Mouse (Mus musculus): ENCODE results near the gene 2700097O09Rik. TPM values are rescaled to one million over a fixed set of nuclear protein-coding genes. Genes with fewer than 3 reads are reported as not detected.
"Not testable (repeated sequence)": the region's sequence is repeated elsewhere in the genome, so short reads cannot be mapped to it uniquely, and the experiment has no call there.

2700097O09Rik gene
- 7.0 and 9.1 TPM in 2 replicates for polyA plus RNA-seq (2012; rRNA removed)

GRCm38 (mm10) chr12:55079726-55080600, at the start of gene 2700097O09Rik, which contains the start of gene Srp54a:
2700097O09Rik (minus strand) TSS chr12:55080110.
Srp54a (plus strand) TSS chr12:55080262.
- peak; percentile 97 for DNase-seq
- not testable (repeated sequence) for H3K4me1 ChIP-seq (ENCODE audit: control insufficient read depth, insufficient read depth, low read length); H3K36me3 ChIP-seq (ENCODE audit: control insufficient read depth, insufficient read depth, low read length); H3K27me3 ChIP-seq (replicated peaks; ENCODE audit: control insufficient read depth, insufficient read depth, low read length)
- WGBS, result under 1% methylated on average over 60 of the region's 60 CpGs
- peak; percentile 68 for TF ChIP-seq POLR2A (IDR thresholded peaks at IDR 0.05; ENCODE audit: low read depth, low read length)
- Histone ChIP-seq H3K4me3 (ENCODE audit: insufficient read depth, low read depth, low read length) (peak within 1 kb of the TSS; percentile 95), H3K27ac (ENCODE audit: insufficient read depth, low read depth, low read length) (peak within 1 kb of the TSS; percentile 98)

GRCm38 (mm10) chr12:55124731-55125130, 44.8 kb upstream of the 2700097O09Rik start:
- H3K36me3 ChIP-seq (ENCODE audit: control insufficient read depth, insufficient read depth, low read length); H3K4me3 ChIP-seq (ENCODE audit: insufficient read depth, low read depth, low read length); H3K4me1 ChIP-seq (ENCODE audit: control insufficient read depth, insufficient read depth, low read length); H3K27me3 ChIP-seq (replicated peaks; ENCODE audit: control insufficient read depth, insufficient read depth, low read length); H3K27ac ChIP-seq (ENCODE audit: insufficient read depth, low read depth, low read length); DNase-seq: not testable (repeated sequence)
- no CpG with 5 or more reads among the region's 18 CpGs for WGBS

- WGBS, result no CpG with 5 or more reads among the region's 40 CpGs
- not testable (repeated sequence) for H3K27ac ChIP-seq (ENCODE audit: insufficient read depth, low read depth, low read length); H3K36me3 ChIP-seq (ENCODE audit: control insufficient read depth, insufficient read depth, low read length); H3K4me3 ChIP-seq (ENCODE audit: insufficient read depth, low read depth, low read length); H3K4me1 ChIP-seq (ENCODE audit: control insufficient read depth, insufficient read depth, low read length); H3K27me3 ChIP-seq (replicated peaks; ENCODE audit: control insufficient read depth, insufficient read depth, low read length); DNase-seq
These were observed 44.3 kb upstream of the 2700097O09Rik start, which contains the start of gene Fam177a for GRCm38 (mm10) chr12:55124242-55124641. Fam177a (plus strand) TSS chr12:55124469.

- not testable (repeated sequence) for H3K36me3 ChIP-seq (ENCODE audit: control insufficient read depth, insufficient read depth, low read length)
These were observed 32.7 kb upstream of the 2700097O09Rik start for GRCm38 (mm10) chr12:55112616-55113015.

GRCm38 (mm10) chr12:55092127-55092526, 12.2 kb upstream of the 2700097O09Rik start:
- H3K27me3 ChIP-seq (replicated peaks; ENCODE audit: control insufficient read depth, insufficient read depth, low read length); H3K27ac ChIP-seq (ENCODE audit: insufficient read depth, low read depth, low read length); H3K36me3 ChIP-seq (ENCODE audit: control insufficient read depth, insufficient read depth, low read length); H3K4me3 ChIP-seq (ENCODE audit: insufficient read depth, low read depth, low read length); H3K4me1 ChIP-seq (ENCODE audit: control insufficient read depth, insufficient read depth, low read length); DNase-seq: not testable (repeated sequence)
- WGBS, result 100% methylated on average over 2 of the region's 7 CpGs

More at GRCm38 (mm10) chr12:55112616-55113015, 32.7 kb upstream of the 2700097O09Rik start:
- not testable (repeated sequence) for H3K4me1 ChIP-seq (ENCODE audit: control insufficient read depth, insufficient read depth, low read length); H3K4me3 ChIP-seq (ENCODE audit: insufficient read depth, low read depth, low read length); H3K27ac ChIP-seq (ENCODE audit: insufficient read depth, low read depth, low read length); H3K27me3 ChIP-seq (replicated peaks; ENCODE audit: control insufficient read depth, insufficient read depth, low read length); DNase-seq
- no CpG with 5 or more reads among the region's 7 CpGs for WGBS

- WGBS, result 0% methylated on average over 25 of the region's 25 CpGs
- not testable (repeated sequence) for H3K27me3 ChIP-seq (replicated peaks; ENCODE audit: control insufficient read depth, insufficient read depth, low read length); H3K36me3 ChIP-seq (ENCODE audit: control insufficient read depth, insufficient read depth, low read length); H3K4me1 ChIP-seq (ENCODE audit: control insufficient read depth, insufficient read depth, low read length); DNase-seq
- Histone ChIP-seq H3K27ac (ENCODE audit: insufficient read depth, low read depth, low read length) (peak overlapping the region; percentile 81), H3K4me3 (ENCODE audit: insufficient read depth, low read depth, low read length) (peak overlapping the region; percentile 95)
These were observed 662 bp upstream of the 2700097O09Rik start for GRCm38 (mm10) chr12:55080601-55080942.

- H3K27me3 ChIP-seq (replicated peaks; ENCODE audit: control insufficient read depth, insufficient read depth, low read length); H3K36me3 ChIP-seq (ENCODE audit: control insufficient read depth, insufficient read depth, low read length); DNase-seq; H3K4me1 ChIP-seq (ENCODE audit: control insufficient read depth, insufficient read depth, low read length); H3K4me3 ChIP-seq (ENCODE audit: insufficient read depth, low read depth, low read length); H3K27ac ChIP-seq (ENCODE audit: insufficient read depth, low read depth, low read length): not testable (repeated sequence)
- 26% methylated on average over 2 of the region's 2 CpGs for WGBS
- TF ChIP-seq CTCF (conservative IDR thresholded peaks at IDR 0.05; ENCODE audit: insufficient read depth, insufficient read length, low read depth, low read length), result 0 out of 2 replicates have a peak, but pooled peaks have one; percentile 3
These were observed 1.2 kb downstream of the 2700097O09Rik start for GRCm38 (mm10) chr12:55078706-55079105.

GRCm38 (mm10) chr12:55075296-55075695, 4.6 kb downstream of the 2700097O09Rik start:
- Histone ChIP-seq H3K36me3 (ENCODE audit: control insufficient read depth, insufficient read depth, low read length) (no peaks in the 10 kb centered on the region), H3K27ac (ENCODE audit: insufficient read depth, low read depth, low read length) (no peak overlapping the region), H3K4me3 (ENCODE audit: insufficient read depth, low read depth, low read length) (no peak overlapping the region), H3K27me3 (replicated peaks; ENCODE audit: control insufficient read depth, insufficient read depth, low read length) (no peaks in the 10 kb centered on the region), H3K4me1 (ENCODE audit: control insufficient read depth, insufficient read depth, low read length) (no peaks in the 10 kb centered on the region; the same call in 1 of the 2 replicates)
- TF ChIP-seq POLR2A (IDR thresholded peaks at IDR 0.05; ENCODE audit: low read depth, low read length) (no peak), CTCF (conservative IDR thresholded peaks at IDR 0.05; ENCODE audit: insufficient read depth, insufficient read length, low read depth, low read length) (no peak)
- WGBS, result 92% methylated on average over 2 of the region's 2 CpGs
- DNase-seq, result no peak

All from kidney, adult 2 months (tissue).